Comparison of ENCODE assay signal across 8 mouse cellular contexts in genomic region chr9:122014241-122014667, GRCm38 (mm10). TPM values are rescaled to one million over a fixed set of nuclear protein-coding genes. Genes with fewer than 3 reads are reported as not detected.
DNase-seq lines count a peak whose midpoint lies in the region; ATAC-seq lines count a peak whose summit lies in the region.

No protein-coding gene starts in this region.

- DNase-seq in CD8-positive naive resting alpha-beta T cell, adult 2 months (ENCODE audit: low read depth in 2 of 2, low spot score in 2 of 2): peak; percentile 55 to 72
- DNase-seq in adrenal gland, adult 18-20 months (ENCODE audit: low spot score in 2 of 2): peak; percentile 77 to 86
- peak; percentile 86 for DNase-seq in embryo, embryonic 10 days (ENCODE audit: low spot score)
- peak; percentile 76 to 89 for DNase-seq in kidney, postnatal 25 days
- peak; percentile 70 to 78 for DNase-seq in lung, adult 18-20 months
- peak; percentile 54 for DNase-seq in retina, adult 2 months (ENCODE audit: low read depth, low spot score)
- DNase-seq in thymus, postnatal 36 days: peak; percentile 78 to 85

- ATAC-seq in granulocyte monocyte progenitor cell, adult 5-6 weeks (replicated peaks; ENCODE audit: poor library complexity, severe bottlenecking): peak; percentile 86

RNA-seq across cellular contexts. Expression of gene Pomgnt2, which starts 17.3 kb away (rescaled TPM):
- total RNA-seq in adrenal gland, adult 18-20 months (2021): 10 to 100 TPM; 19.2 to 19.7 TPM
- total RNA-seq in granulocyte monocyte progenitor cell, adult 5-6 weeks (2014; fragmentation: Nextera tagmentation): 6.3 and 10.6 TPM in 2 replicates
- 6.7 and 7.0 TPM in 2 replicates for total RNA-seq in granulocyte monocyte progenitor cell, adult 5-6 weeks (2017)

Comparison
In these comparisons a context has a peak if more than half of its experiments do, and no peak if none do; other contexts are left out.
1. Peak in every context shown above with its lines: DNase-seq and ATAC-seq.